Mouse (Mus musculus) embryonic facial prominence, embryonic 15.5 days (tissue): Measurements from ENCODE around the gene Elf5. TPM values are rescaled to one million over a fixed set of nuclear protein-coding genes. Genes with fewer than 3 reads are reported as not detected.
A peak's percentile ranks its signal among the peaks of the same experiment; 100 is the strongest.

Experiments used
- ATAC-seq: fragments of 200-750 bp; cut with Nextera tagmentation; 2 replicates; pipeline ENCODE4 v1.8.0; 2017; ENCODE audit warnings: low read depth, moderate TSS enrichment; ENCODE audit not compliant: insufficient number of reproducible peaks, low FRiP score, low TSS enrichment
- H3K27ac ChIP-seq: fragments of 300-500 bp; sonication (generic); replicated peaks from 2 replicates; pipeline ENCODE4 v1.5.1; 2015; ENCODE audit warnings: mild to moderate bottlenecking, inconsistent platforms
- H3K27me3 ChIP-seq: fragments of 300-500 bp; sonication (generic); 2 replicates; pipeline ENCODE4 v1.6.1; 2015; ENCODE audit warnings: inconsistent platforms
- H3K36me3 ChIP-seq: fragments of 300-500 bp; sonication (generic); 2 replicates; pipeline ENCODE4 v1.6.1; 2015; ENCODE audit warnings: mild to moderate bottlenecking, inconsistent platforms
- H3K4me1 ChIP-seq: fragments of 300-500 bp; sonication (generic); 2 replicates; pipeline ENCODE4 v1.6.1; 2015; ENCODE audit warnings: inconsistent platforms
- H3K4me2 ChIP-seq: fragments of 300-500 bp; sonication (generic); replicated peaks from 2 replicates; pipeline ENCODE4 v1.6.1; 2015; ENCODE audit warnings: mild to moderate bottlenecking, inconsistent platforms
- H3K4me3 ChIP-seq: fragments of 300-500 bp; sonication (generic); replicated peaks from 2 replicates; pipeline ENCODE4 v1.5.1; 2015; ENCODE audit warnings: mild to moderate bottlenecking, inconsistent platforms
- H3K9ac ChIP-seq: fragments of 300-500 bp; sonication (generic); 2 replicates; pipeline ENCODE4 v1.6.1; 2015; ENCODE audit warnings: inconsistent platforms
- H3K9me3 ChIP-seq: fragments of 300-500 bp; sonication (generic); replicated peaks from 2 replicates; pipeline ENCODE4 v1.6.1; 2016; ENCODE audit warnings: inconsistent platforms
- WGBS: fragments of 180-500 bp; shearing (Covaris S2); methylation state at CpG from one replicate; pipeline ENCODE4 v1.1.7; 2015; 5-methylcytosine and 5-hydroxymethylcytosine counted together
- polyA plus RNA-seq: library from polyadenylated mRNA; unstranded; fragments of >200 nt; fragmentation: Nextera tagmentation; extraction: Ambion mirVana; gene quantifications from 2 replicates; pipeline ENCODE4 v1.2.1, GENCODE M21; 2015

Gene Elf5
- polyA plus RNA-seq, 1 experiment from 2014 or later = 4.7 TPM

GRCm38 (mm10) chr2:103495633-103496418, 84.3 kb downstream of the Elf5 start:
- no peak; the same call in 1 of the 2 replicates for ATAC-seq
- no peak overlapping the region for H3K4me2 ChIP-seq
- 79% methylated on average over 6 of the region's 6 CpGs for WGBS

More at GRCm38 (mm10) chr2:103495633-103496418, 84.3 kb downstream of the Elf5 start:
- Histone ChIP-seq H3K27me3 (no peaks in the 10 kb centered on the region), H3K4me1 (0 out of 2 replicates have a peak, but pooled peaks cover 4% of the 10 kb centered on the region), H3K36me3 (no peaks in the 10 kb centered on the region), H3K9ac (no peak overlapping the region), H3K4me3 (no peak overlapping the region), H3K27ac (peak overlapping the region; percentile 17; the same call in 1 of the 2 replicates), H3K9me3 (no peaks in the 10 kb centered on the region)

Other genes starting within 250 kb of the Elf5 start
- 19.3 and 20.6 TPM in 2 replicates for gene Ehf, start 108.4 kb upstream of the Elf5 start, polyA plus RNA-seq
- 77.8 and 89.7 TPM in 2 replicates for gene Cat, start 73.5 kb downstream of the Elf5 start, polyA plus RNA-seq
- 13.8 and 16.5 TPM in 2 replicates for gene Abtb2, start 154.6 kb downstream of the Elf5 start, polyA plus RNA-seq